Mouse (Mus musculus): ENCODE measurements around the gene Ascl5.

The Ascl5 gene

DNA sequence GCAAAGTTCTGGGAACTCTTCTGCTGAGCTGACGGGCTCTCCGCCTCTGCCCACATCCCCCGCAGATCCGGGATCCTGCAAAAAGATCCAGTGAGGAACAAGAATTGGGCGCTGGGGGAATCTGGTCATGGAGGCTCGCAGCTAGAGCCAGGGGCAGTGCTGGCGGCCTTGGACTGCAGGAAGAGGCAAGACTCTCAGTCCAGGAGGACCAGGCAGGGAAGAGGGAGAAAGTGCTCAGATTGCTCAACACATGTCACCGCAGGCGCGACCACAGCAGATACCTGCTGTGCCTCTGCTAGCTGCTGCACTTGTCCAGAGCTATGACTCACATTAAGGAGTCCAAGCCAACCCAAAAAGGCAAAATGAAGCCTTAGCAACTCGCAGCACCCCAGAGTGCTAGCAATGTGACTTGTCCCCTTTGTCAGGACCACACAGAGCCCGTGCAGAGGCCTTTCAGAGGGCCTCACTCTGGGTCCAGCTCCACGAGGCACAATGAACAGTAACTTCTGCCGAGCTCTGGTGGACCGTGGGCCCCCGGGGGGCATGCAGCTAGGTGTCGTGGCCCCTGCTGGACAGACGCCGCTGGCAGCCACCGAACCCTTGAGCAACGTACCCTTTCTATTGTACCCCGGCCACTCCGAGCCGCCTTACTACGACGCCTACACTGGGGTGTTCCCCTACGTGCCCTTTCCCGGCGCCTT is at the start of gene Ascl5:
Ascl5 (plus strand) TSS at position 493 of the 701 bp plus-strand sequence.
- DNase-seq (ENCODE audit: low read depth, low spot score), result no peak

DNA sequence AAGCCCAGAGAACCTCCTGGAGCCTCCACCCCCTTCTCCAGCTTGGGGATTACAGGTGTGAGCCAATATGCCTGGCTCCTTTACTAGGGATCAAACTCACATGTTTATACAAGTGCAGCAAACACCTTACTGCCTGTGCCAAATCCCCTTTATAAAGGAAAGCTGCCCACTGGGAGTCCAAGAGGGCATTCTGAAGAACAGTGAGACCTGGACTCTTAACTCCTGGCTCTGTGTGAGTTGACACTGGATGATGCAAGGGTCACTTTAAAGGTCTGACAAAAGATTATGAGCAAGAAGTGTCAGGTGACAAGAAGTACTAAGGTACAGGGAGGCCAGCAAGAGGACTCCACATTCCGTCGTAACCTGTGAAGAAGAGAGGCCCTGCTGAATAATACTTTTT is 49.2 kb upstream of the Ascl5 start:
- DNase-seq (ENCODE audit: low read depth, low spot score), result no peak

DNA sequence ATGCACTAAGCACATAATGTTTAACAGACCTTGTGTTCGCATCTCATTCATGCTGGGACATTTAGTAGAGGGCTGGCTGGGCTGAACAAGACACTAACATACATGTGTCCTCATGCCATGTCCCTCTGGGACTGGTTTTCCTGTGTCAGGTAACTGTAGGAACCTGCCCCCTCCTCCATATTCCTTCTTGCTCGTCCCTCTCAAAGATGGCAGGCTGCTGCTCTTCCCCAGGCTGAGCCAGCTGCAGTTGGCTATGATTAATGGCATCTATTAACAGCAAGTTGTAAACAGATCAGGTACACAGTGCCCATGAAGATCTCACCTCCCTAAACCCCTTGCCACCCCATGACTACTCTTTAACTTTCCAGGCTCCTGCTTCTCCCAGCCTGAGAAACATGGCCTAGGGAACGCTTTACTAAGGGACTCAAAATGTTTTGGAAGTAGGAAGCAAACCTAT is 44.3 kb upstream of the Ascl5 start, which contains the start of gene Igfn1:
Igfn1 (minus strand) TSS at position 51 of the 457 bp plus-strand sequence.
- DNase-seq (ENCODE audit: low read depth, low spot score), result no peak

DNA sequence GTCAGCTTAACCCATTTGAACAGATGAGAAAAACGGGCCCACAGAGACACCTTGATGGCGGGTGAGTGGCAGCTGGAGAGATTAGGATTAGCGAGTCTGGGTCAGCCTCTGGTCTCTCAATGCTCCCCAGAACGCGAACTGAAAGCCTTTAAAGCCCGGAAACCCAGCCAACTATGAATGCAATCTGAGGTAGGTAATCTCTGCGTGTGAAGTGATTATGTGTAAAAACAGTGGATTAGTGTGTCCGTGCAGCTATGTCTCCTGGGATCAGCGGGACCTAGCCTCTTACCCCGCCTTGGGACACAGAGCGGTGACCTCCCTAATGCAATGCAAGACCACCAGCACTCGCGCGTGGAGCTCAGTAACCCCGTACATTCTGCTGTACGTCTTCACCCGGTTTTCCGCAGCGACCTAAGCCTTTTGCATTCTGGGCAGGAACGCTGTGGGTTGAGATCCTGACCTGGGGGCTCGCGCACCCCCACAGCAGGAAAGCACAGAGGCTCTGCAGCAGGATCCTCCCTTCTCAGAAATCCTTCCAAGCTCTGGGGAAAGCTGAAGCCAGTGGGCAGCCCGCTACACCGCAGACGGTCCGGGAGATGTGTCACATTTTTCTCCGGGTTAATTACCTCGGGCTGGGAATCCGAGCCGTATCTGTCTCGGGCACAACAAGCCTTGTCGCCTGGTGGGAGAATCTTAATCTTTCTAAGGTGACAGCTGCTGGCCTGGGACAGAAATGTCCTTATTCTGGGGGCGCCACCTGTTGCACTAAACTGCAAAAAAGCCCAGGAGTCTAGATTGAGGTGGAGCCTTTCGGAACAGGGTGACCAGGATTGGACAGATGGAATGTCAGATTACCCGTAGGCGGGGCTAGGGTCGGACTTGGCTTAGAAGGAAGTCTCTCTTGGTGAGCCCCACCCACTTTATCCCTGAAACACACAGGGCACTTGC is 43.1 kb upstream of the Ascl5 start, which contains the start of gene Tmem9:
Tmem9 (plus strand) TSS at position 940 of the 948 bp plus-strand sequence.
- peak; percentile 65 for DNase-seq (ENCODE audit: low read depth, low spot score)

DNA sequence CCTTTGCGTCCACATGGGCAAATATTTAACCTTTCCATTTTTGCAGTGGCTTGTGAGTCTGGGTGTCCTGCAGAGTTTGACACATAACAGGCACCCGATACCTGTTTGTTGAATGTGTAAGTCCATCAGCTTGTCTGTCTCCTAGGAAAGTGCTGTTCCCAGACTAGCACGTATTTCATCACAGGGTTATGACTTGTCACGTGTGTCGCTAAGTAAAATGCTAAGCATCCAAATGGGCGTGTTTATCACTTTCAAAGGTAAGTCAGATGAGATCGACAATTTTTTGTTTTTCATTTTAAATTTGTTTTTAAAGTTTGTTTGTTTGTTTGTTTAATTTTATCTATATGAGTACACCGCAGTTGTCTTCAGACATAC is 42.5 kb upstream of the Ascl5 start:
- DNase-seq (ENCODE audit: low read depth, low spot score), result no peak

DNA sequence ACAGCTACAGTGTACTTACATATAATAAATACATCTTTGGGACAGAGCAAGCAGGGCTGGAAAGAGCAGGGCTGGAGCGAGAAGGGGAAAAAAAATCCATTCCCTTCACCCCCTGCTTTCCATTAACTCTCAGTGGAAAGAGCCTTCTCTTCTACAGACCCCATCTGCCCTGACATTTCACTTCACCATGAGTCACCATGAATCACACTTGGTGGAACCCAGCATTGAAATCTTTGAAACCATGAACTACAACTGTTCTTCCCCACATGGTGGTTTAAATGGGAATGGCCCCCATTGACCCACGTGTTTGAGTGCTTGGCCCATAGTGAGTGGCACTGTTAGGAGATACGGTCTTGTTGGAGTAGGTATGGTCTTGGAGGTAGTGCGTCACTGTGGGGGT is 40.4 kb upstream of the Ascl5 start:
- no peak for DNase-seq (ENCODE audit: low read depth, low spot score)

DNA sequence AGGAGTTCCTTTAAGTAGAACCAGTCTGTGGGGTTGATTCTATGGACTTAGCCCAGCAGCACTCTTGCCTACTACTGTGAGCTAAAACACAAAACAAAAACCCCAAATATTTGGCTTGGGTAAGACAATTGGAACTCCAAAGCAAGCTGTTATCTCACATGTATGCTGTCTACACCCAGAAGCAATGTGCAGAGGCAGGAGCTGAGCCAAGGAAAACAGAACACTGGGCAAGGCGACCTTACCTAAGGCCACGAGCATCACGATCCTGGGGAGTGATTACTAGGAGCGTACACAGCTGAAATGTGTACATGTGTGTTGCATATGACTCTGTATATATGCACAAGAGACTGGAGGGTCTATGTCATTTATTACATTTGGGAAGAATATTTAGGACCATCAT is 37.1 kb upstream of the Ascl5 start:
- DNase-seq (ENCODE audit: low read depth, low spot score), result no peak

DNA sequence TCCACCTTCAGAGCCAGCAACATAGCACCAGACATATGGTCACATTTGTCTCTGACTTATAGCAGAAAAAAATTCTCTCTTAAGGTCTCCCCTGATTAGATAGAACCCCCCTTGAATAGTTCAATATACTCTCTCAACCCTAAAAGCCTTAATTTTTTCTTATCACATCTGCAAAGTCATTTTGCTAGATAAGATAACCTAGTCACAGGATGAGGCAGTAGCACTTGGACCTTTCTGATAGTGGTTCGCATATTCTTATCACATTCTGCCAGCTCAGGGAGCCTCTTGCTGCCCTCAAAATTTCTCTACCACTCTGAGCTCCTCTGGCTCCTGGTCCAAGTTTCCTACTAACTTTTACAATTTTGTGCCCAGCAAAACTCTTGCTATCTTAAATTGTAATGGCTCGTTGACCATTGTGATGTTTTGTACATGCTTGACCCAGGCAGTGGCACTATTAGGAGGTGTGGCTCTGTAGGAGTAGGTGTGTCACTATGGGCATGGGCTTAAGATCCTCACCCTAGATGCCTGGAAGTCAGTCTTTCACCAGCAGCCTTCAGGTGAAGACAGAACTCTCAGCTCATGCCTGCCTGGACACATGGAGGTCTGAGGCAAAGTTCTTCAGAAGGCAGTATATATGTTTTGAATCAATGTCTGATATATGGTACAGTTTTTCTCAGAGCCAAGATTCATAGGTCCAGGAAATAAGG is 35.7 kb upstream of the Ascl5 start:
- no peak for DNase-seq (ENCODE audit: low read depth, low spot score)

DNA sequence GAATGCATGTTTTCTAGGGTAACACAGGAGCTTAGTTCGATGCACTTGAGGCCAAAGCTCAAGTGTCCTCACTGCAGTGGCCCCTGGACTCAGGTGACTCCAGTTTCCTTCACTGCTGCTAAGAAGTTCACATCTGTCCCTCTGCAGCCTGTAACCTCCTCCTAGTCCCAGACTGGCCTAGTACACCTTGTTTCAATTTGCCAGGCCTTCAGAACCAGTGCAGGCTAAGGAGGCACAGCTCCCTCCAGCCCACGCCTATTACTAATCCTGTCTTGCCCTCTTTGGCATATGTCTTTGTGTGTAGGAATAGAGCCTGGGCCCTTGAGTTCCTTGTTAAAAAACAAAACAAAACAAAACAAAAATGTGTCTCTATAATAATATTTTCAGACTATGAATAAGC is 33.3 kb upstream of the Ascl5 start:
- no peak for DNase-seq (ENCODE audit: low read depth, low spot score)

DNA sequence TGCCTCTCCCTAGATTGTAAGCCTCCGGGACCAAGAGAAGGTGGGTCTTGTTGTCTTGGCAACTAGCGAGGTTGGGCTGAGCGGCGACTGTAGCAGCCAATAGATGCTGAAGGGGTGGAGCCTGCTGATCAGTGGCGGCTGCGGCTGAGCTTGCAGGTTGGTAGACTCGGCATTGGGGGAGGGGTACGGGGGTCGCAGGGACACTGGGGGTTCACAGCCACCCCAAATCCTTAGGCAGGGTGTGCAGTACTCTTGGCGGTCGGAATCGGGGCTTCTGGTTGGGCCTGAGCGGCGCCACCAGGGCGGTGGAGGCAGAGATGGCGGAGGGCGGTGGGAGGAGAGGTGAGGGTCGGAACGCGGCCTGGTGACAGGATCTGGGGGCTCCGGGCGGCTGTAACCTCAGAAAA is 32.7 kb upstream of the Ascl5 start:
- peak; percentile 89 for DNase-seq (ENCODE audit: low read depth, low spot score)

DNA sequence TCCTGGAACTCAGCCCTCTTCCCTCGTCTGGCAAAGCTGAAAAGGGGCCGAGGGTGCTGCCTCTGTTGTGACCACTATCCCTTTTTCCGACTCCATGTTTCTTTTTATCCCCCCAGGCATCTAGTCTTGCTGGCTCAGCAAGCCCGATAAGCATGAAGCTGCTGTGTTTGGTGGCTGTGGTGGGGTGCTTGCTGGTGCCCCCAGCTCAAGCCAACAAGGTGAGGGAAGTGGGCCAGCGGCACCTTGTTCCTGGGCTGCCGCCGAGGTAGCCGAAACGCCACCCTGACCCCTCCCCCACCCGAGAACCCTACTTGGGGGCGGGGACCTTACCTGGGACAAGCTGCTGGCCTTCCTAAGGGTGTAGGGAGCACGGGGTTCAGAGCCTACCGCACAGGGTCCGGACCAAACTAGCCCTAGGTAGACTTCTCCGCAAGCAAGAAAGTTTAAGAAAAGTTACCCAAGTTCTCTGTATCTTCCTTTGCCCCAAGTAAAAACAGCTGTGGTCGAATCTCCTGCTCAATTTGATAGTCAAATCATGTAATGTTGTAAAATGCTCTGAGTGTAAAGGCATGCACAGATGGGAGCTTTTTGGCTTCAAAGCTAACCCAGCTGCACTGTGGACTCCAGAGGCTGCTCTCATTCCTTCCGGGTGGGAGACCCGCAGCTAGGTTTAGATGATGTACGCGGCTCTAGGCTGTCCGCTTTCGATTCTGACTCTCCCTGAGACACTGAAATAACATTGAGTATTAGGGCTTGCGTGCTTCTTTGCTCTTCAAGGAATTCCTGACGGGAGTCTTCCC is 32.0 kb upstream of the Ascl5 start:
- no peak for DNase-seq (ENCODE audit: low read depth, low spot score)

DNA sequence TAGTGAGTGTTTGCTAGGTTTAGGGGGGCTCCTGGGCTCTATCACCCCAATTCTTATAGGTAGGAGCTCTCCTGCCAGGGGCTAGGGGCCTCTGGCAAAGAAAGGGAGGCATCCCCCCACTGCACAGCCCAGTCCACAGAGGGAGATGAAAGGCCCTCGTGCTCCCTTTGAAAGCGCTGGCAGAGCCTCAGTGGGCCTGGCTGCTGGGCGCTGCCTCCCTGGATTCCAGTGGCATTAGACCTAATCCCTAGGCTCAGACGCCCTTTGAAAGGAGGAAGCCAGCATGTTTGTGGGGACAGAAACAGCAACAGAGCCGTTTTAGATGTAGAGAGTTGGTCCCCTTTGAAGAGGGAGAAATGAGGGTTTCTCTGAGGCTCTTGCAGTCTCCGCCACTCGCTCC is 20.4 kb upstream of the Ascl5 start:
- DNase-seq (ENCODE audit: low read depth, low spot score), result no peak

DNA sequence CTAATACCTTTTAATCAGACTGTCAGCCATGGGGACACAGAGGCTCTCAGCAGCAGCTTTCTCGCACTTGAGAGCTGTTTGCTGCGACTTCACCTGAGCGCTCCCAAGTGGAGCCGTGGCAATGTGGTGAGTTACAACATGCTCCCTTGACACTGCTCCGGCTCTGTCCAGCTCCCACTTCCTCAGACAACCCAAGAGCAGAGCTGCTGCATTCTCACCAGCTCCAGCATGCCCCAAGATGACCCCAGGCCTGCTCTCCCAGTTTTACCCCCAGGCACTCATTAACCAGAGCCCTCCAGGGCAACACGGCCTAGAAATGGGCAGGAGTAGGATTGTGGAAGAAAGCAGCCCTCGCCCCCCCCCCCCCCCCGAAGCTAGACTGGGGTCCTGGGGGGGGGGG is 18.9 kb upstream of the Ascl5 start:
- no peak for DNase-seq (ENCODE audit: low read depth, low spot score)

DNA sequence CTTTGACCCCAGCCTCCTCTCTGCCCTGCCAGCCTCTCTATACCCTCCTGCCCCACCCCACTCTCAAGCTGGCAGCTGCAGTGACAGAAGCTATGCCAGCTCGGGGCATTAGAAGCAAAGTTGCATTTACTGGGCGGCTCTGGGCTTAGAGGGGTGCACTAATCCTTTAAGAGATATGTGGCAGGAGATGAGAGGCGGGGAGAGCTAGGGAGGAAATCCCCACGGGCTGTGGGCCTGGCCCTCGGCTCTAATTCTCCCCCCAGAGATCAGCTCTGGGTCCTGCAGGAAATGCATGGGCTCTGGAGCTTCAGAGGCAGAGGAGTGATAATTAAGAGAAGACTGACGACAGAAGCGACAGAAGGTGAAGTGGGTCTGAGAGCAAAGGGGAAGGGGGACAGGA is 17.6 kb upstream of the Ascl5 start:
- DNase-seq (ENCODE audit: low read depth, low spot score), result no peak

DNA sequence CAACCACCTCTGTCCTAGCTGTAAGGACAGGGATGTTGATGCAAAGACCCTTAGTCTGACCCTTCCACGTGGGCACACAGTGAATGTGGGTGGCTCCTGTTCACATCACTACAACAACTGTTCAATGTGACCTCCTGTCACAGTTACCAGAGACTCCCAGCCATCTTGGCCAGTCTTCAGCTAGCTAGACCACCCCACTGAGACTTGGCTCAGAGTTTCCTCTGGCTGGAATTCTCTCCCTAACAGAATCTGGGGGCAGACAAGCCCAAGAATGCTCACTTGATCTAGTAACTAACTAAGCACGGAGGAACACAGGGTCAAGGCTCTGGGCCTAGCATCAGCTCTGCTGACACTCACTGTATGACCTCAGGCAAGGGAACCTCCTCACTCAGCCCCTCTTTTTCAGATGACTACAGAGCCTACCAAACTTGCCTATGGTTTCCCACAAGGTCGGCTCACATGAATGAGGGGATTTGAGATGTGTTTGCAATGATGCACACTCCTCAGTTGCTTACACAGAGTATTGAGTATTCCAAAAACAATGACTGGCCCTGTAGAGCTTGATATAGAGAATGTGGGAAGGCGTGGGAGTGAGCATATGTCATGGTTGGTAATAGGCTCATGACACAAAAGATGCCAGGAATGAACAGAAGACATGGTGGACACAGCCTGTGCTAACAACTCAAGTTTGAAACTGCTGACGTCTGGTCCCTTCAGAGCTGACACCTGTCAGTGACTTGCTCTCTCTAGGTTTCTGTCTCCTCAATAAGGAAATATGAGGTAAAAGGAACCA is 11.7 kb upstream of the Ascl5 start:
- DNase-seq (ENCODE audit: low read depth, low spot score), result no peak

DNA sequence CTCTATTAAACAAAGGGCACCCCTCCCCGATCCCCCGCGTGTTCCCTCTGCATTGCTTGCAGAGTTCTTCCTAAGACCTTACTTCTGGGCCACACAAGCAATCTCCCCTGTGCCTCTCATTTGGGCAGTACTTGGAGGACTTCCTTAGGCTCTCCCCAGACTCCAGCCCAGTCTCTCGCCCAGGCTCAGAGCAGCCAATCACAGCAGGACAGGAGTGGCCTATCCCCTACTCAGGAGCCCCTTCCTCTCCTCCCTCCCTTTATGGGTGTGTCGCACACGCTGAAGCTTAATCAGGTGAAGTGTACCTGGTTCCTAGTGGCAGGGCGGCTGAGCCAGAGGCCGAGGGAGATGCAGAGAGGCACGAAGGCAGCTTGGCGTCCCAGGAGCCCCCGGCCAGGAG is 10.2 kb upstream of the Ascl5 start:
- DNase-seq (ENCODE audit: low read depth, low spot score), result no peak

DNA sequence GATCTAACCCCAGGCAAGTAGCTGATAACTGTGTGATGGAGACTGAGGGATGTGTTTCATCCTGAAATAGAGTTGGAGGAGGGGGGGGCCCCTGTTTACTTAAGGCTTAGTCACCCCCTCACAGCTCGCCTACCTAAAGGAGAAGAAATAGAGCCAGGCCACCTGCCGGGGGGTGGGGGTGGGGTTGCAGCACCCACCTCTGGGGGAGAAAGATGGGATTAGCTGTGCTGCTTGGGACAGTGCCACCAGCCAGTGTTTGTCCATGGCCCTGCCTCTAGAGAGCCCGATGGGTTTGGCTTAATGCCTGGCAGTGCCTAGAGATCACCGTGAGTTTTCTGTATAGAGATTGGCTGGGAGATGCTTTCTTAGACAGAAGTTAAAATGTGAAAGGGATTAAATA is 9.7 kb upstream of the Ascl5 start:
- no peak for DNase-seq (ENCODE audit: low read depth, low spot score)

DNA sequence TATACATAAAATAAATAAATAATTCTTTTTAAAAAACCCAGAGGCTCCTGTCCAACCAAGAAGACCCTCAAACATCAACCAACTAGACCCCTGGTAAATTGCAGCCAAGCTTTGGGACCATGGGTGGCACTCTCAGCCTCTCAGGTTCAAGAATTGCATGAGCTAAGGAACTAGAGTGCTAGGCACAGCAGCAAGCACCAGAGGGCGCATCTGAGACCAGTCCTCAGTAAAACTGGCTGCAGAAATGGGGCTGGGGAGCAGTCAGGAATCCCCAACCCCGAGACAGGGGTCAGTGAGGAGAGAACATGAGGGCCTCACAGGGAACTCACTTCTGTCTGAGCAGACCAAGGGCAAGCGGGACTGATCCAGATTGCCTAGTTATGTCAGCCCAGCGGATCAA is 4.8 kb upstream of the Ascl5 start:
- peak; percentile 37 for DNase-seq (ENCODE audit: low read depth, low spot score)

DNA sequence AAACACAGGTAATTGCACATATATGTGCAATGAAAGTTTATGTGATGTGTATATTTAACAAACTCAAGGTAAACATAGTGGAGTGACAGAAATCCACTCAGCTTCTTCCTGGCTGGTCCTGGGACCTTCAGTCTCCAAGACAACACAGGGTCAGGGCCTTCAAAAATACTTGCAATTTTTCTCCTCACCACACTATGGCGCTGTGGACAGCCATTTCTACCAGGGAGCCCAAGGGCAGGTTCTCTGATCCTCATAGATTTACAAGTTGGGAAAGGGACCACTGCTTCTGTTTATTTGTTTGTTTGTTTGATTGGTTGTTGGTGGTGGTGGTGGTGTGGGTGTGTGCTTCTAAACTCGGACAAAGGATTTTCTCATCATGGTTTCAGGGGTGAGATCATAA is 3.2 kb upstream of the Ascl5 start:
- no peak for DNase-seq (ENCODE audit: low read depth, low spot score)

DNA sequence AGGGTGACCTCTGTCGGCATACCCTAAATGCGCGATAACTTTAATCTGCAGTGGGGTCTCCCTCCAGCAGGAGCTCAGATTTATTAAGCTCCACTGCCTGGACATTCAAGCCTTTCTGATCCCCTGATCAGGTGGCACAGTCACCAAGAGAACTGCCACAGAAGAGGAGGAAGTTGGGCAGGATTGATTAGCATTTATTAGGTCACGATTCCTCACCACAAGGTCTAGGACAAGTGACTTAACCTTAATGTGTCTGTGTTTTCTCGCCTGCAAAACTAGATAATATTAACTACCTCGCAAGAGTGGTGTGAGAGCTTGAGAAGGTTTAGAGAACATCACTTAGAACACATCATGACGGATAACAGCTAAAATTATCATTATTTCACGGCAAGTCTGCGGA is 2.7 kb upstream of the Ascl5 start:
- DNase-seq (ENCODE audit: low read depth, low spot score), result no peak

DNA sequence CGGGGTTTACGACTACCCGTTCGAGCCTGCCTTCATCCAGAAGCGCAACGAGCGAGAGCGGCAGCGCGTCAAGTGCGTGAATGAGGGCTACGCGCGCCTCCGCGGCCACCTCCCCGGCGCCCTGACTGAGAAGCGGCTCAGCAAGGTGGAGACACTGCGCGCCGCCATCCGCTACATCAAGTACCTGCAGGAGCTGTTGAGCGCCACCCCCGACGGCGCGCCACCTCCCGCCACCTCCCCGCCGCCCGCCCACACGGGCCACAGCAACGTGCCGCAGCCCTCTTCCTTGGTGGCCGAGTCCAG is 360 bp downstream of the Ascl5 start:
- no peak for DNase-seq (ENCODE audit: low read depth, low spot score)
